Mouse (Mus musculus) kidney, embryonic 14.5 days (tissue): ENCODE data around the gene Ncl. TPM values are rescaled to one million over a fixed set of nuclear protein-coding genes. Genes with fewer than 3 reads are reported as not detected.
A peak's percentile ranks its signal among the peaks of the same experiment; 100 is the strongest.

Experiments
- ATAC-seq: fragments of 200-750 bp; cut with Nextera tagmentation; 2 replicates; pipeline ENCODE4 v1.8.0; 2017; ENCODE audit warnings: moderate number of reproducible peaks, mild to moderate bottlenecking, moderate TSS enrichment, moderate library complexity; ENCODE audit not compliant: low FRiP score, low TSS enrichment
- H3K27ac ChIP-seq: fragments of 300-500 bp; sonication (generic); 2 replicates; pipeline ENCODE4 v1.5.1; 2014; ENCODE audit warnings: low read depth, mild to moderate bottlenecking, low read length, moderate library complexity, mixed read lengths
- H3K27me3 ChIP-seq: fragments of 300-500 bp; sonication (generic); 2 replicates; pipeline ENCODE4 v1.6.1; 2014; ENCODE audit warnings: mild to moderate bottlenecking, low read length; ENCODE audit not compliant: control insufficient read depth, insufficient read depth
- H3K36me3 ChIP-seq: fragments of 300-500 bp; sonication (generic); 2 replicates; pipeline ENCODE4 v1.6.1; 2014; ENCODE audit warnings: low read length, mixed read lengths; ENCODE audit not compliant: control insufficient read depth, insufficient read depth
- H3K4me1 ChIP-seq: fragments of 300-500 bp; sonication (generic); 2 replicates; pipeline ENCODE4 v1.6.1; 2014; ENCODE audit warnings: low read length, mixed read lengths; ENCODE audit not compliant: control insufficient read depth, insufficient read depth
- H3K4me2 ChIP-seq: fragments of 300-500 bp; sonication (generic); replicated peaks from 2 replicates; pipeline ENCODE4 v1.6.1; 2014; ENCODE audit warnings: low read depth, mild to moderate bottlenecking, low read length
- H3K4me3 ChIP-seq: fragments of 300-500 bp; sonication (generic); 2 replicates; pipeline ENCODE4 v1.5.1; 2014; ENCODE audit warnings: mild to moderate bottlenecking, low read length
- H3K9ac ChIP-seq: fragments of 300-500 bp; sonication (generic); 2 replicates; pipeline ENCODE4 v1.6.1; 2014; ENCODE audit warnings: low read depth, mild to moderate bottlenecking, low read length, moderate library complexity
- H3K9me3 ChIP-seq: fragments of 300-500 bp; sonication (generic); 2 replicates; pipeline ENCODE4 v1.6.1; 2016; ENCODE audit warnings: low read length; ENCODE audit not compliant: control insufficient read depth
- WGBS: fragments of 180-500 bp; shearing (Covaris S2); extraction: QIAGEN DNeasy Blood & Tissue Kit; methylation state at CpG from one replicate; pipeline ENCODE4 v1.1.7; 2014; 5-methylcytosine and 5-hydroxymethylcytosine counted together
- polyA plus RNA-seq: library from polyadenylated mRNA; unstranded; fragments of >200 nt; fragmentation: Nextera tagmentation; extraction: Ambion mirVana; gene quantifications from 2 replicates; pipeline ENCODE4 v1.2.1, GENCODE M21; 2014

Gene Ncl
- polyA plus RNA-seq, 1 experiment from 2014 or later, result 491 TPM

DNA sequence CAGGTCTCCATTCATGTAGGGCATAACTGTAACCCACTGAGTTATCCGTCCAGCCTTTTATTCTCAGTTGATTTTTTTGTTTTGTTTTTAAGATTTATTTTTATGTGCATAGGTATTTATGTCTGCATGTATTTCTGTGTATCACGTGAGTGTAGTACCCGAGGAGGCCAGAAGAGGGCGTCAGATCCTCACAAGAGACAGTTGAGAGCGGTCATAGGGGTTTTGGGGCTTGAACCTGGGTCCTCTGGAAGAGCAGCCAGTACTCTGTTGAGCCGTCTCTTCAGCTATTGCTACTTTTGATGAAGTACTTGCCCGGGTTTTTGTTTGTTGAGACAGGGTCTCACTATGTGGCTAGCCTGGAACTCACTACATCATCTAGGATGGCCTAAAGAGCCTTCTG is 36.7 kb upstream of the Ncl start:
- no peak overlapping the region for H3K9ac ChIP-seq
- no peak overlapping the region for H3K27ac ChIP-seq
- no peaks in the 10 kb centered on the region for H3K27me3 ChIP-seq
- no peak overlapping the region for H3K4me3 ChIP-seq
- H3K9me3 ChIP-seq, result no peaks in the 10 kb centered on the region
- no peaks in the 10 kb centered on the region for H3K4me1 ChIP-seq
- H3K36me3 ChIP-seq, result no peaks in the 10 kb centered on the region
- ATAC-seq, result no peak
- H3K4me2 ChIP-seq, result no peak overlapping the region
- WGBS, result 73% methylated on average over 7 of the region's 7 CpGs

DNA sequence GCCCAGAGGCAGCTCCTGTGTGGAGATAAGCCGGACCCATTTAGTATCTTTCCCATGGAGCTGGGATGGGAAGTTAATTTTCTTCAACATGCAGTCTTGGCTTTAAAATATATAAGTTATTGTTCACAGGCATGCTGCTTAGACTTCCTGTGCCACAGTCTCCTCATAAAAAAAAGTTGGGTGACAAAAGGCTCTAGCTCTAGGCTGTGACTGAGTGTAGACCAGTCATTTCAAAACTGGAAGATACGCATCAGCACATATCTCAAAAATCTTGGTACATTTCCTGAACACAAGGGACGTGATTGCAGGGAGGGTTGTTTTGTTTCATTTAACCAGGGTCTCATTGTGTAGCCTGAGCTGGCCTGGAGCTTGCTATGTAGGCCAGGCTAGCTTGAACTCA is 35.0 kb upstream of the Ncl start:
- H3K4me2 ChIP-seq, result no peak overlapping the region
- no peaks in the 10 kb centered on the region for H3K27me3 ChIP-seq
- 84% methylated on average over 3 of the region's 3 CpGs for WGBS
- no peak overlapping the region for H3K4me3 ChIP-seq
- H3K36me3 ChIP-seq, result no peaks in the 10 kb centered on the region
- ATAC-seq, result no peak
- no peaks in the 10 kb centered on the region for H3K4me1 ChIP-seq
- H3K9me3 ChIP-seq, result no peaks in the 10 kb centered on the region
- no peak overlapping the region for H3K9ac ChIP-seq
- no peak overlapping the region for H3K27ac ChIP-seq

DNA sequence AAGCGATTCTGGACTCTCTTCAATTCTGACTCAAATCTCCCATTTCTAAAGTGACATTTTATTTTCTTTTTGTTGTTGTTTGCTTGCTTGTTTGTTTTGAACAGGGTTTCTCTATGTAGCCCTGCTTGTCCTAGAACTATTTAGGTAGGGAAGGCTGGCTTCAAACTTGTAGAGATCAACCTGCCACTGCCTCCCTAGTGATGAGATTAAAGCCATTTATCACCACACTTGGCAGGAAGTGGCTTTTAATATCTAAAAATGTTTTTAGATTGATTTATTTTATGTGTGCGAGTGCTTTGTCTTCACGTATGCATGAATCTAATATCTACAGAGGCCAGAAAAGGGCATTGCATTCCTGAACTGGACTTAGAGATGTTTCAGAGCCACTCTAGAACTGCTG is 34.0 kb upstream of the Ncl start:
- no peaks in the 10 kb centered on the region for H3K36me3 ChIP-seq
- H3K9ac ChIP-seq, result no peak overlapping the region
- H3K27ac ChIP-seq, result no peak overlapping the region
- H3K4me3 ChIP-seq, result no peak overlapping the region
- H3K9me3 ChIP-seq, result no peaks in the 10 kb centered on the region
- H3K4me1 ChIP-seq, result no peaks in the 10 kb centered on the region
- 84% methylated on average over 3 of the region's 3 CpGs for WGBS
- no peak overlapping the region for H3K4me2 ChIP-seq
- no peak for ATAC-seq
- no peaks in the 10 kb centered on the region for H3K27me3 ChIP-seq

DNA sequence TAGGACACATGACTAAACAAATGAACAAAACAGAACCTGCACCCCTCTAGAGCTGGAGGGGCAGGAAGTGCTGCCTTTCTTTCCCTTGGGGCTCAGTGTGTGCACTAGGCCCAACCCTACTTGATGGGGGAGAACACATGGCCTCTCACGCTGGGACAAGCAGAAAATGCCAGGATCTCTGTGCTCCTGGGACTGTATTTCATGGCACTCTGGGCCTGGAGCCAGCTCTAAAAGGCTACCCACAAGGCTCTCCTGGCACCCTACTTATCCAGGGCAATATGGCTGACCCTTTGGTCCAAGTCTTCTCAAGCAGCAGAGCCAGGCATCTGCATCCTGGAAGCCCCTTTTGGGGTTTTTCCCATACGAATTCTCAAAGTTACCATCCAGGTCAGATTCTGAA is 32.2 kb upstream of the Ncl start:
- no peak overlapping the region for H3K27ac ChIP-seq
- H3K4me2 ChIP-seq, result no peak overlapping the region
- no peak for ATAC-seq
- WGBS, result 53% methylated on average over 2 of the region's 2 CpGs
- H3K4me1 ChIP-seq, result no peaks in the 10 kb centered on the region
- H3K4me3 ChIP-seq, result no peak overlapping the region
- H3K9me3 ChIP-seq, result no peaks in the 10 kb centered on the region
- H3K9ac ChIP-seq, result no peak overlapping the region
- no peaks in the 10 kb centered on the region for H3K36me3 ChIP-seq
- H3K27me3 ChIP-seq, result no peaks in the 10 kb centered on the region

DNA sequence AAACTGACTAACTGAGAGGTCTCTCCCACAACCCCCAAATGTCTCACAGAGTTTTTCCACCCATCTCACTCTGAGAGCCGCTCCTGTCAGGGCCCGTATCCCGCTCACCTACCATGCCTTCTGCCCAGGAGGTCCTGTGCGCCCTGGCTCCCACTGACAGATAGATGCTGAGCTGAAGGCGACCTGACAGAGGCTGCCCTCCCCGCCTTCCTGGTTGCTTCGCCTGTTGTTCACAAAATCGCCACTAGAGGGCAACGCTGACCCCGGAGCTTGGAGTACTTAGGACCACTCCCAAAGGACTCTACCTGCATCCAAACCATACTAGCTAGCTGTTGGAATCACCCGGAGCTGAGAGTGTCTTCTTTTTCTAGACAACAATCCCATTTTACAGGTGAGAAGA is 30.0 kb upstream of the Ncl start:
- 2% methylated on average over 11 of the region's 11 CpGs for WGBS
- ATAC-seq, result 0 out of 2 replicates have a peak, but pooled peaks have one; percentile 74

DNA sequence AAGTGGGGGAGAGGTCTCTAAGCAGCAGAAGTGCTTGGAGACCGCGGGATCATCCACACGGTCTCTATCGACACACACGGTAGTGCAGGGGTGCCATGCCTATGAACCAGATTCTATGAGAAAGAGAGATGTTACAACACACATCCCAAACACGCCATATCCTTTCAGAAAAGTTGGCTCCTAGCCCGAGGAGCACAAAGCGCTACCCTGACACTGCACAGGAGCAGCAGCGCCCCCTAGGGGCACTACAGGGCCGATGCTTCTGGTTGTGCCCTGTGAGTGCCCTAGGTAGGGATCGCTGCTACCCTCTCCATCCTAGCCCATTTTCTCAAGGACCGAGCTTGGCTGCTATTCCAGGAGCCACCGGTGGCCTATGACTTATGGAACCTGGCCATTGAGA is 21.8 kb upstream of the Ncl start:
- Histone ChIP-seq H3K27me3 (no peaks in the 10 kb centered on the region), H3K9me3 (no peaks in the 10 kb centered on the region), H3K4me1 (peaks cover 11% of the 10 kb centered on the region), H3K36me3 (no peaks in the 10 kb centered on the region), H3K9ac (no peak overlapping the region), H3K4me2 (0 out of 2 replicates have a peak overlapping the region, but pooled peaks have one; percentile 8), H3K4me3 (no peak overlapping the region), H3K27ac (no peak overlapping the region)
- ATAC-seq, result no peak; the same call in 1 of the 2 replicates
- 39% methylated on average over 13 of the region's 13 CpGs for WGBS

More for the DNA sequence above, 30.0 kb upstream of the Ncl start:
- H3K27ac ChIP-seq, result no peak overlapping the region
- H3K27me3 ChIP-seq, result no peaks in the 10 kb centered on the region
- H3K9me3 ChIP-seq, result no peaks in the 10 kb centered on the region
- H3K9ac ChIP-seq, result no peak overlapping the region
- H3K4me3 ChIP-seq, result no peak overlapping the region
- H3K36me3 ChIP-seq, result no peaks in the 10 kb centered on the region
- H3K4me1 ChIP-seq, result no peaks in the 10 kb centered on the region
- H3K4me2 ChIP-seq, result no peak overlapping the region

DNA sequence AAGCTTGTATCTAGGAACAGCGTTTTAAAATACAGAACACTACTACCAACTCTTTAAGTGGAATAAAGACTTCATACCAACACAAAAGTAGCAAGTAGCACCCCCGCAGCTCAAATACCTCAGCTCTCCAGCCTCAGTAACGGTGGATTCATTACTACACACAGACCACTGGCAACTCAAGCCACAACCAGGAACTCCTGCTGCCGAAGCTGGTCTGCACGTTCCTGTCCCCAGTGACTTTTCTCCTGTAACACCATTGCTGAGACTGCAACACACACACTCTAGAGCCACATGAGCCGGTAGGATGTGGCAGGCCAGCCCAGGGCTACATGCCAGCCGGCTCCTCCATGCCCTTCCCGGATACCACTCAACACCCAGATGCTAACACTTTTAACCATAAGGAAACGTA is 20.0 kb upstream of the Ncl start:
- H3K4me3 ChIP-seq, result no peak overlapping the region
- no peak for ATAC-seq
- H3K9ac ChIP-seq, result no peak overlapping the region
- H3K27me3 ChIP-seq, result no peaks in the 10 kb centered on the region
- peaks cover 11% of the 10 kb centered on the region for H3K4me1 ChIP-seq
- no peaks in the 10 kb centered on the region for H3K36me3 ChIP-seq
- no peaks in the 10 kb centered on the region for H3K9me3 ChIP-seq
- 64% methylated on average over 9 of the region's 9 CpGs for WGBS
- H3K4me2 ChIP-seq, result no peak overlapping the region
- no peak overlapping the region for H3K27ac ChIP-seq

DNA sequence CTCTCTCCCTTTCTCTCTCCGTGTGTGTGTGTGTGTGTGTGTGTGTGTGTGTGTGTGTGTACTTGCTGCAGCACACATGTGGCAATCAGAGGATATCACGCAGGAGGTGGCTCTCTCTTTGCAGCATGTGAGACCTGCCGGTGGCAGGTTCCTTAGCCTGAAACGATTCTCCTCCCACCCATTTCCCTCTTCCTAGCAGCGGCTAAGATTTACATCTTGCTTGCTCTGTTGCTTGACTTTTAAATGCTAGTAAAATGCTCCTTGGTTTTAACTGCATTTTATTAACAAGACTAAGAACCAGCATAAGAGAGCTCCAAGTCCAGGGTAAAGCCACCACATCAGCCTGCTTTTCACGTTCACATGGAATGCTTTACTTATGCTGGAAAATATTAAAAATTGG is 19.5 kb upstream of the Ncl start:
- Histone ChIP-seq H3K27me3 (no peaks in the 10 kb centered on the region), H3K4me1 (peaks cover 11% of the 10 kb centered on the region), H3K4me3 (no peak overlapping the region), H3K27ac (no peak overlapping the region), H3K9me3 (no peaks in the 10 kb centered on the region), H3K4me2 (no peak overlapping the region), H3K36me3 (no peaks in the 10 kb centered on the region), H3K9ac (no peak overlapping the region)
- no peak for ATAC-seq
- 15% methylated on average over 6 of the region's 6 CpGs for WGBS

DNA sequence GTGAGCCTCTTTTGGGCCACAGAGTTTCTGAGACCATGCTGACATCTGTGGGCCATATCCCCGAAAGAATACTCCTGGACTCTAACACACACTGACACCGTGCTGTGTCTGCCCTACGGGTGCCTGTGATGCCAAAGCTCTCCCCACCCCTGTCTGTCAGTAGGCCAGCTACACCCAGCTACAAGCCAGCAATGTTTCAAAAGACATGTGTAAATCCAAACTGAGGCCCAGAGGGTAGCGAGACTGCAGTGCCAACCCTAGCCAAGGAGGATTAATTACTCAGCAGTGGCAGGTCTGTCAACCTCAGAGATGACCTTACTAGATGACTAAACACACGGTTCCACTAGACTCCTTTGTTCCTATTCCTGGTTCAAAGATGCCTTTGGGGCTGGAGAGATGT is 17.2 kb upstream of the Ncl start:
- Histone ChIP-seq H3K27me3 (no peaks in the 10 kb centered on the region), H3K9ac (no peak overlapping the region), H3K27ac (no peak overlapping the region), H3K9me3 (no peaks in the 10 kb centered on the region), H3K36me3 (no peaks in the 10 kb centered on the region), H3K4me1 (peaks cover 11% of the 10 kb centered on the region), H3K4me2 (no peak overlapping the region), H3K4me3 (no peak overlapping the region)
- 72% methylated on average over 5 of the region's 5 CpGs for WGBS
- ATAC-seq, result no peak

DNA sequence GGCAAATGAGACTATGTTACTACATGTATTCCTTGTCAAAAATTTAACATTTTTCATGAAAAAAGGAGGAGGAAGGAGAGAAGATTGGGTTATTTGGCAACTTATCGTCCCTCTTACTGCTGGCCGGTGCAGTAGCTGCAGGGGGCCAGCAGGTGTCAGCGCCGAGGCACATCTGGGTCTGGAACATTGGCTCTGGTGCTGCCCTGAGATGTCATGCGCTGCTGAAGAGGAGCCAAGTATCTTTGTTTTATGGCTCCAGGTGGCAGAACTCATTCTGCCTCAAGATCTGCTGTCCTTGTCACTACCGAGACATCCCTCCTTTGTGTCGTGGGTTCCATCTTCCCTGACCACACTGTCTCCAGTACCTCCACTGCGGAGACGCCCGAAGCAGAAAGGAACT is 12.8 kb upstream of the Ncl start:
- Histone ChIP-seq H3K27me3 (no peaks in the 10 kb centered on the region), H3K9ac (no peak overlapping the region), H3K4me1 (no peaks in the 10 kb centered on the region), H3K36me3 (no peaks in the 10 kb centered on the region), H3K4me2 (no peak overlapping the region), H3K27ac (no peak overlapping the region), H3K4me3 (no peak overlapping the region), H3K9me3 (no peaks in the 10 kb centered on the region)
- 40% methylated on average over 10 of the region's 10 CpGs for WGBS
- ATAC-seq, result peak; percentile 60; the same call in 1 of the 2 replicates
